Mouse (Mus musculus) heart, embryonic 14.5 days (tissue): ENCODE results near the gene Obsl1. TPM values are rescaled to one million over a fixed set of nuclear protein-coding genes. Genes with fewer than 3 reads are reported as not detected.

Source experiments
- ATAC-seq: fragments of 200-750 bp; cut with Nextera tagmentation; 2 replicates; pipeline ENCODE4 v1.8.0; 2017; ENCODE audit warnings: low read depth, moderate TSS enrichment; ENCODE audit not compliant: insufficient number of reproducible peaks, insufficient read depth, low FRiP score
- H3K27ac ChIP-seq, 2 experiments: fragments of 200-500 bp in 1 of 2; fragments of 300-500 bp in 1 of 2; sonication (generic) in 1 of 2; replicated peaks in 1 of 2; 2 replicates each; pipeline ENCODE4 v1.5.1; 2012 to 2014; ENCODE audit warnings: low read depth in 2 of 2, low read length in 2 of 2, control low read depth in 1 of 2, mild to moderate bottlenecking in 1 of 2, mixed read lengths in 1 of 2; ENCODE audit not compliant: control insufficient read depth in 1 of 2, insufficient read depth in 1 of 2
- H3K27me3 ChIP-seq: fragments of 300-500 bp; sonication (generic); 2 replicates; pipeline ENCODE4 v1.6.1; 2014; ENCODE audit warnings: mild to moderate bottlenecking, low read length, control low read depth; ENCODE audit not compliant: control insufficient read depth, insufficient read depth
- H3K36me3 ChIP-seq: fragments of 300-500 bp; sonication (generic); 2 replicates; pipeline ENCODE4 v1.6.1; 2014; ENCODE audit warnings: mild to moderate bottlenecking, control low read depth, low read length, mixed read lengths; ENCODE audit not compliant: control insufficient read depth, insufficient read depth
- H3K4me1 ChIP-seq, 2 experiments: fragments of 200-500 bp in 1 of 2; fragments of 300-500 bp in 1 of 2; sonication (generic) in 1 of 2; 2 replicates each; pipeline ENCODE4 v1.6.1; 2012 to 2014; ENCODE audit warnings: low read length in 2 of 2, control low read depth in 1 of 2, mixed read lengths in 1 of 2; ENCODE audit not compliant: control insufficient read depth in 2 of 2, insufficient read depth in 2 of 2
- H3K4me2 ChIP-seq: fragments of 300-500 bp; sonication (generic); 2 replicates; pipeline ENCODE4 v1.6.1; 2014; ENCODE audit warnings: mild to moderate bottlenecking, low read length
- H3K4me3 ChIP-seq, 2 experiments: fragments of 200-500 bp in 1 of 2; fragments of 300-500 bp in 1 of 2; sonication (generic) in 1 of 2; 2 replicates each; pipeline ENCODE4 v1.5.1; 2012 to 2014; ENCODE audit warnings: low read length in 2 of 2, mild to moderate bottlenecking in 2 of 2, control low read depth in 1 of 2, low read depth in 1 of 2, moderate library complexity in 1 of 2; ENCODE audit not compliant: control insufficient read depth in 1 of 2, insufficient read depth in 1 of 2
- H3K9ac ChIP-seq: fragments of 300-500 bp; sonication (generic); 2 replicates; pipeline ENCODE4 v1.6.1; 2014; ENCODE audit warnings: mild to moderate bottlenecking, low read length
- H3K9me3 ChIP-seq: fragments of 300-500 bp; sonication (generic); 2 replicates; pipeline ENCODE4 v1.6.1; 2016; ENCODE audit warnings: low read length, control low read depth; ENCODE audit not compliant: control insufficient read depth
- WGBS: fragments of 180-500 bp; shearing (Covaris S2); extraction: QIAGEN DNeasy Blood & Tissue Kit; methylation state at CpG from one replicate; pipeline ENCODE4 v1.1.7; 2014; 5-methylcytosine and 5-hydroxymethylcytosine counted together
- polyA plus RNA-seq: library from polyadenylated mRNA; unstranded; fragments of >200 nt; fragmentation: Nextera tagmentation; extraction: Ambion mirVana; gene quantifications from 2 replicates; pipeline ENCODE4 v1.2.1, GENCODE M21; 2014

Gene Obsl1
- polyA plus RNA-seq, 1 experiment from 2014 or later: 124 TPM

DNA sequence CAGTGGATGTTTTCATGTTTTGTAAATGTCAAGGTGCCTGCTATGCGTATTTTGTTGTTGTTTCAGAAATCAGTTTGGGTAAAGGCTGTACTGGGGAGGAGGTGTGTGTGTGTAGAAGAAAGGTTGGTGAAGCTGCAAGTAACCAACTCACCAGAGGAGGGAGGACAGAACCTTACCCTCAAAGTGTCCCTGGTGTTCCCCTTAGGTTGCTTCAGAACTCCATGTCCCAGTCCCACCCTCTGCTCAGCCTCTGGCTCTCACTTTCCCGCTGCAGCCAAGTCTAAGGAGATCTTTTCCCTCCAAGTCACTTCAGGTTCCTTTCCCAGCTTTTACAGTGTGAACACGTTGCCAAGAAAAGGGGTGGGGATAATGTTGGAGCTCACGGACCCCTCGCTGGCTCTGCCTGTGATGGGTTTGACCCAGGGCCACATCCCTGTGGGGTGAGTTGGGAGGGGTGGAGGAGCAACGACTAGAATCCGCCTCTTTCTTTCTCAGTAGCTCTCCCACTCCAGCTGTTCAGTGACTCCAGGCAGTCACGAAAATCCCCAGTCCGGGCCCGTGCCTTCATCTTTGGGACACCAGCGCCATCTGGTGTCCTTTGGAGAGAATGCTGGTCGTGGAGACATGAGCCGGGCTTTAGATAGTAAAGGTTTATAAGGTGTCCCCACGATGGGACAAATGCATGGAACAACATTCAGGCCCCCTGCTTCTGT is 38.9 kb downstream of the Obsl1 start:
- peaks cover 28% of the 10 kb centered on the region for H3K27me3 ChIP-seq
- 0 out of 2 replicates have a peak overlapping the region, but pooled peaks have one; percentile 31 for H3K9ac ChIP-seq
- 7% methylated on average over 14 of the region's 14 CpGs for WGBS
- no peak overlapping the region for H3K4me3 ChIP-seq
- no peaks in the 10 kb centered on the region for H3K9me3 ChIP-seq
- H3K4me1 ChIP-seq: peaks cover 17 to 18% of the 10 kb centered on the region in 2 experiments
- no peaks in the 10 kb centered on the region for H3K36me3 ChIP-seq
- H3K27ac ChIP-seq: no peak overlapping the region
- no peak; the same call in 1 of the 2 replicates for ATAC-seq
- H3K4me2 ChIP-seq: no peak overlapping the region

DNA sequence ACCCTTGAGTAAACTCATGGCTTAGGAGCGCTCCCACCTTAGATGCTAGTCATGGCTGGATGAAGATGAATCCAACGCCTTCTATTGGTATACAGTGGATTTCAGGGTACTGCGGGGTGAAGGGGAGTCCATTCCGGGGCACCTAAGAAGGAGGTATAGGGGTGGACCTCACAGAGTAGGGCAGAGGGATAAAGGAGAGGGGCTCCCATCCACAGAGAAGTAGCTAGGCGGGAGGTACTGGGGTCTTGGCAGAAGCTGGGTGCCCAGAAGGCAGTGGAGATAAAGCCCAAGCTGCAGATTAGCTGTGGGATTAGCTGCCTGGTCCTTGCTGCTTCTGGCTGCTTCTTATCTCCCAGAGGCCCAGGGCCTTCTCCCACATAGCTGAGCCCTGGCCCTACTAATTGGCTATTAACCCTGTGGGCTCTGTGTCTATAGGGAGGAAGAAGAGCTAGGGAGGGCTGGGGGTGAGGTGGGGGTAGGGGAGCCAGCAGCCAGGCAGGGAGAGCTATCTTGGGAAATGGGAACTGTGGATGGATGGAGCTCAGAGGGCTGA is 42.5 kb downstream of the Obsl1 start:
- H3K9me3 ChIP-seq: no peaks in the 10 kb centered on the region
- H3K9ac ChIP-seq: no peak overlapping the region
- no peak for ATAC-seq
- no peak overlapping the region for H3K4me3 ChIP-seq
- no peak overlapping the region for H3K27ac ChIP-seq
- H3K4me1 ChIP-seq: peaks cover 24 to 27% of the 10 kb centered on the region in 2 experiments
- no peak overlapping the region for H3K4me2 ChIP-seq
- WGBS: 45% methylated on average over 5 of the region's 5 CpGs
- H3K27me3 ChIP-seq: peaks cover 11% of the 10 kb centered on the region
- no peaks in the 10 kb centered on the region for H3K36me3 ChIP-seq

DNA sequence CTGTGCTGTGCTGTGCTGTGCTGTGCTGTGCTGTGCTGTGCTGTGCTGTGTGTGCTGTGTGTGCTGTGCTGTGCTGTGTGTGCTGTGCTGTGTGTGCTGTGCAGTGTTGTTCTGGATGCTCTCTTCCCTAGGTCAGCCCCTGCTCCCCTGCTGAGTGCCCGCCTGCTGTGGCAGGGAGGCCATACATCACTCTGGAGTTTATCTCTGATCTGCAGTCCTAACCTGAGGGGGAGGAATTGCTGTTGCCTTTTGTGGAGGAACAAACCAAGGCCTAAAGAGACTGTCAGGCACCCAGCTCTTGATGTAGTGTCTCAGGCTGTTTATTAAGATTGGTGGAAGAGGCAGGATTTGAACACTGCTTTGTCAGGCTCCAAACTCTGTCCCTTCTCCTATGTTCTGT is 43.6 kb downstream of the Obsl1 start:
- Histone ChIP-seq H3K27ac (no peak overlapping the region), H3K9ac (no peak overlapping the region), H3K36me3 (no peaks in the 10 kb centered on the region), H3K9me3 (no peaks in the 10 kb centered on the region), H3K4me1 (peaks cover 28 to 37% of the 10 kb centered on the region in 2 experiments), H3K4me3 (no peak overlapping the region), H3K4me2 (no peak overlapping the region), H3K27me3 (peaks cover 11% of the 10 kb centered on the region)
- 58% methylated on average over 1 of the region's 1 CpGs for WGBS
- ATAC-seq: no peak

DNA sequence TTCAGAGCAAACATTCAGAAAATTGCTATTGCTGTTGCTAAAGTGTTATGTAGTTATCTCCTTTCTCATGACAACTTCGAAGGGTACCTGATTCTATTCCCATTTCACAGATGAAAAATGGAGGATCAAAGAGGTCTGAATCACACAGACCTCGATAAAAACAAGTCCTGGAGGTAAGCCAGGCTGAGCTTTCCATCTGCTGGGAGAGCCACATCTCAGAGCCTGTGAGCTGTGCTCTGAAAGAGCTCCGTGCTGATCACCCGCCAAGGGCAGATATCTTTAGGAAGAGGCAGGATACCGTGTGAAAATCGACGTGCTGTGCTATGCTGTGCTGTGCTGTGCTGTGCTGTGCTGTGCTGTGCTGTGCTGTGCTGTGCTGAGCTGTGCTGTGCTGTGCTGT is 46.0 kb downstream of the Obsl1 start:
- H3K36me3 ChIP-seq: no peaks in the 10 kb centered on the region
- no peak overlapping the region for H3K9ac ChIP-seq
- no peak for ATAC-seq
- 46% methylated on average over 7 of the region's 7 CpGs for WGBS
- H3K9me3 ChIP-seq: no peaks in the 10 kb centered on the region
- H3K27ac ChIP-seq: no peak overlapping the region
- peaks cover 29% of the 10 kb centered on the region for H3K27me3 ChIP-seq
- no peak overlapping the region for H3K4me2 ChIP-seq
- peaks cover 25 to 35% of the 10 kb centered on the region in 2 experiments for H3K4me1 ChIP-seq
- H3K4me3 ChIP-seq: no peak overlapping the region

DNA sequence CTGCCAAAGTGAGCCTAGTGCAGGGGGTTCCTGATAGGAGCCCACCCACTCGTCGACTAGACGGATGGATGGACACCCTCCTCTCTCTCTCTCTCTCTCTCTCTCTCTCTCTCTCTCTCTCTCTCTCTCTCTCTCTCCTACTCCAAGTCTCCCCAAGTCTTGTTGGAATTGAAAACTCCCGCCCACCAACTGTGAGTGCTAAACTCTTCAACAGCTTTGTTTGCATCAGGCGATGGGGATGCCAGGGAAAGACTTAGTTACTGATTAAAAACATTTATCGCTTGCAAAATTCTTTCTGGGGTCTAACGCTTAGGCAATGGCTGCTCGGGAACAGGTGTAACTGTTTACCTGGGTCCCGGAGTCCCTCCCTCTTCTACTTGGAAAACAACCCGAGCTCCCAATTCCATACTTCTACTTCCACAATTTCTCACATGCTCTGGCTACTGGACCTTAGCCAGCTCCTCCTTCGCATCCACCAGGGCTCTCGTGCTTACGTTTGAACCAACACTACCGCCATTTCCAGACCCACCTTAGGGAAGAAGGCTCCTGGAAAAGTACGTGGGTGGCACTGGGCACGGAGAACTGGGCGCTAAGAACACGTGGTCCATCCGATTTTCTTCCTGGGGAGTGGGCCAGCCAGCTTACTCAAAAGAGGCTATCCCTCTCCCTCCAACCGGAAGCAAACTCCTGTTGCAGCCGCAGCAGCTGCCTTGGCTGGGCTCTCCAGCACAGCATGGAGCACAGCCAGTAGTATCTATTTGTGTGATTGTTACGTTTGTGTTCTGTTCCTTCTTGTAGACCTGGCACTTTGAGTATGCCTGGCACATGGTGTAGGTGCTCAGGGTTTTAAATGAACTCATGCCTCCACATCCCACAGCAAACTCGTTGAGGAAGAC is 47.2 kb downstream of the Obsl1 start:
- Histone ChIP-seq H3K4me2 (peak overlapping the region; percentile 74), H3K9ac (peak overlapping the region; percentile 68), H3K27me3 (peaks cover 37% of the 10 kb centered on the region), H3K4me1 (peaks cover 17 to 27% of the 10 kb centered on the region in 2 experiments), H3K36me3 (no peaks in the 10 kb centered on the region), H3K9me3 (no peaks in the 10 kb centered on the region), H3K27ac (peak overlapping the region; percentile 9 to 42; a peak in 3 of 4 replicates), H3K4me3 (peak overlapping the region; percentile 31 to 40)
- ATAC-seq: no peak
- WGBS: 14% methylated on average over 23 of the region's 23 CpGs

DNA sequence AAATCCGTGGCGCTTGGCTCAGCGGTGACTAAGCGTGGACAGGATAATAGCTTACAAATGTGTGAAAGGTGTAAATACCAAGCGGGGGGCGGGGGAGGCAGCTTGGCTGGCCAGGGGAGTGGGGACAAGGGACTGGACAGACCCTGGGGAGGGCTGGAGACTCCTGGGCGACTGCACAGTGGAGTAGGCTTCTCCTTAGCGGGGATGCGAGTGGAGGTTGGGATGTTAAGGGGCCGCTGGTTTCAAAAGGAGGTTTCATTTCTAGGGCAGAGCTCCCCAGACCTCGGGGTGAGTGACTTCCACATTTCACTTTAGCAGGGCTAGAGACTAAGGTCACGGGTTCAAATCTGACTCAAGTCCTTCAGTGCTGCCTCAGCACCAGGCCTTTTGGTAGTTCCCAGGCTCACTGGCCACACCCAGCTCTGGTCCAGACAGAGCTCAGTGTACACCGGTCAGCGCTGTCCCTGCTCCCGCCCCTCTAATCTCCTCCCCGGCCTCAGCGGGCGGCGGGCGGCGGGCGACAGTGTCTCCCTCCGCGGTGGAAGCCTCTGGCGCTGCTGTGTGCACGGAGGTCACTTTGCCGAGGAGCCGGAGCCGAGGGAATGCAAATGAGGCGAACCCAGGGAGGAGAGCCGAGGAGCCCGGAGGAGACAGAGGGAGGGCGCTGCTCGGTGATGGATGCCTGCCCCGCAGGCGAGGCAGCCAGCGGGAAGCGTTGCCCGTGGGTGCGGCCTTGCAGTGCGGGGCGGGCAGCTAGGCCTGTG is 48.0 kb downstream of the Obsl1 start:
- Histone ChIP-seq H3K4me2 (peak overlapping the region; percentile 74), H3K27ac (peak overlapping the region in 1 of 2 experiments; percentile 42), H3K9me3 (no peaks in the 10 kb centered on the region), H3K4me1 (peaks cover 11 to 22% of the 10 kb centered on the region in 2 experiments), H3K4me3 (peak overlapping the region; percentile 31 to 40), H3K9ac (peak overlapping the region; percentile 68), H3K27me3 (peaks cover 44% of the 10 kb centered on the region), H3K36me3 (no peaks in the 10 kb centered on the region)
- ATAC-seq: peak; percentile 51
- WGBS: 2% methylated on average over 41 of the region's 42 CpGs

DNA sequence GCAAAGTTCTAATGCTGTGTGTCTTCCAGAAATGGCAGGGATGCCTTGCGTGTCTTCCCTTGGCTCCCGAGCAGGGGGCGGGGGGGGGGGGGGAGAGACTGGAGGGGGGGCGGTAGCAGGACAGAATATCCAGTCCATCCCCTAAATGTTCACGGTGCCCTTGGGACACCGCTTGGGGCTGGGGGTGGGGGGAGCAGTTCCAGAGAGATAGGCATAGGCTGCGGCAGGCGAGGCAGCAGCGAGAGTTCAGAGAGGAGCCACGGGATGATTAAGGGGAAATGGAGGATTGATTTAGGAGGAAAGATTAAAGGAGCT is 48.6 kb downstream of the Obsl1 start:
- 4% methylated on average over 7 of the region's 10 CpGs for WGBS

More for the DNA sequence above, 48.6 kb downstream of the Obsl1 start:
- ATAC-seq: no peak
- Histone ChIP-seq H3K9me3 (no peaks in the 10 kb centered on the region), H3K4me3 (no peak overlapping the region), H3K36me3 (no peaks in the 10 kb centered on the region), H3K27me3 (peaks cover 49% of the 10 kb centered on the region), H3K4me1 (peaks cover 11 to 22% of the 10 kb centered on the region in 2 experiments), H3K27ac (no peak overlapping the region), H3K9ac (no peak overlapping the region), H3K4me2 (peak overlapping the region; percentile 74)
